Mouse (Mus musculus): ENCODE results near the gene Suclg2.

DNA sequence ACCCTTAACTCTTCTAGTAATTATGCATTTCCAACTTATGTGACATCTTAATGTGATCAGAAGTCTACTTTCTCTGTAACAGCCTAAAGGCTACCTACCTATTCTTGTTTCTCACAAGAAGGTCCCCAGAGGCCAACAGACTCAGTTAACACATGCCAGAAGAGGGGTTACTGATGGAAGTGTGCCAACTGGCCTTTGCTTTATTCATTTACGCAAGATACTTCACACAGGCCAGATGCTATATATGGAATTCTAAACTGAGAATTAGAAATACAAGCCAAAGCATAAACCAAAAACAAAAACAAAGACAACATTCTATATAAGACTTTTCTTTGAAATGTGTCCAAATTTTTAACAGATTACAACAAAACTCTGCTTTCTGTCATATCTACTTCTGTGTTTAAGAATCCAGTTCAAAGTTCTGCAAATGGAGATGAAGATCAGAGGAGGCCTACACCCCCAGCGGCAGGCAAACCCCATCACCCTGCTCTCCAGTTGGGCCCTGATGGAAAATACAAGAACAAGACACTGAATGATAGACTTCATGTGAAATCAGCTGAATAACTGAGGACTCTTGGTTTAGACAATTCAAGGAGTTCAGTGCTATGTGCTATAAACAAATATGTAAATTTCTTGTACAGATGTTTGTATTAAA, 155.1 kb downstream of the Suclg2 start:
- TF ChIP-seq CTCF (IDR thresholded peaks at IDR 0.05; ENCODE audit: insufficient read depth, low read length) (no peak), POLR2A (IDR thresholded peaks at IDR 0.05; ENCODE audit: borderline replicate concordance, extremely low read depth, low read depth, low read length) (no peak)
